Mouse (Mus musculus): ENCODE results near the gene Tril.
A peak's percentile ranks its signal among the peaks of the same experiment; 100 is the strongest.

Tril gene

DNA sequence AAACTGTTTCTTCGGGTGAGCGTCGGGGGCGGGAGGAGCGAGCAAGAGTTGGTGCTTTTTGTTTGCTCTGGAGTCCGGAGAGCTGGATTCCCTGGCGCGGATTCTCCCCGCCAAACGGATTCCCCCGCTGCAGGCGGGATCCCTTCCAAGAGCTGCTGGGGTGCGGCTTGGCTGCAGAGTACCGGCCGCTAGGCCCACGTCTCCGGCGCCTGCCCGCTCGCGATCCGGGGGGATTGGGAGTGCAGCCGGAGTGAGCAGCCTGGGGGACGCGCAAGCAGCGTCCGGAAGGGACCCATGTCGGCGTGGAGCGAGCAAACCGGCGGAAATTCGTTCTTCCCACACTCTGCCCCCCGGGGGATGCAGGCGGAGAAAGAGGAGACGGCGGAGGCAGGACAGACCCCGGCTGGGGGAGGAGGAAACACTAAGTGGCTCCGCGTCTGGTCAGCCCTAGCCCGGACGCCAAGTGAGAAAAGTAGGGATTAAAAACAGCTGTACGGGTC lies at the start of gene Tril:
Tril (minus strand) TSS at position 345 of the 500 bp plus-strand sequence.
- DNase-seq (ENCODE audit: low spot score in 2 of 2): peak; percentile 27 to 42

DNA sequence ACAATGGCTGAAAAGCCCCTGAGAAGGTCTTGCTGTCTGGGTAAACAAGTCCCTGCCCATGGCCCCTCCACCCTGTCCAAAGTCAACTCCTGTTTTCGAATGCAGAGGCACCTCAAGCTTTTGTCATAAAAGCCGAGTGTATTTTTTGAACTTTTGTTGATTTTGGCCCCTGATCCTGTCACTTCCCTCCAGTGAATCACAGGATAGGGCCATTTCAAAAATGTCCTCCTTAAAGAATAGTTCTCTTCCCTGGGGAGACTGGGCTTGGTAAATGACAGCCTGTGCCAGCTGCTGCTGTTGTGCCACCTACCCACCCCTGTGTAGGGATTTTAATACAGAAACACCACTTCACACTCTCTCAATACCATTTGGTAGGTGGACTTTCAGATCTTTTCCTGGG lies 42.4 kb upstream of the Tril start:
- no peak for DNase-seq (ENCODE audit: low spot score in 2 of 2)

DNA sequence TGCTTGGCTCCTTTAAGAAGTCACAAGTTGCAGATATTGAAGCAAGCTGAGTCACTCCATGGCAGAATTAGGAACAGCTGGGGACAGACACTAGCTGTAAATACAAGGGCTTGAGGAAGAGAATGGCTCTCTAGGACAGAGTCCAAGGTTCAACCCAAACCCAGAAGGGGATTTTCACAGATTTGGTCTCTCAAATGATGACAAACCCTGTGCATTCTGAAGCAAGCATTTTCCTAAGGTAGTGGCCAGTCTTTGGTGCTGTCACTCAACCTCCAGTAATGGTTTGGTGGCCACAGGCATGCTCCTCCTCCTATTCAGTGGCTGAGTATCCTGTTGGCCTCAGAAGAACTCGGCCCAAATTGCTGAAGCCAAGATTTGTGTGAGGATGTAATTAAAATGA lies 38.5 kb upstream of the Tril start:
- no peak for DNase-seq (ENCODE audit: low spot score in 2 of 2)

DNA sequence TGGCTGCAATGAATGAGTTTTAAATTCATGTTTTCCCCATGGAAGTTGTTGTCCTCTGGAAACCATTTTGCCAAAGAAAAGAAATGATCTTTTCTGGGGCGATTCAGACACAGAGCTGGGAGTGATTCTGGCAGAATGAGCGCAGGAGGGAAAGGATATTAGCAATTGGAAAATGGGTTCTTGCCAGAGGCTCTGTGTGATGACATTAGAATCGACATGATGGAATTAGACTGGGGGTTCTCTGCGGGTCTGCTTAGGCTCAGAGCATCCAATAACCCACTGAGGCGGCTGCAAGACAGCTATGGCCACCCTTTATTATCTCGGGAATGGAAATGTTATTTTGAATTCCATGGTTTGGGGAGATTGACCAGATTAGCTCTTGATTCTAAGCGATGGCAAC lies 37.2 kb upstream of the Tril start:
- DNase-seq (ENCODE audit: low spot score in 2 of 2): no peak

DNA sequence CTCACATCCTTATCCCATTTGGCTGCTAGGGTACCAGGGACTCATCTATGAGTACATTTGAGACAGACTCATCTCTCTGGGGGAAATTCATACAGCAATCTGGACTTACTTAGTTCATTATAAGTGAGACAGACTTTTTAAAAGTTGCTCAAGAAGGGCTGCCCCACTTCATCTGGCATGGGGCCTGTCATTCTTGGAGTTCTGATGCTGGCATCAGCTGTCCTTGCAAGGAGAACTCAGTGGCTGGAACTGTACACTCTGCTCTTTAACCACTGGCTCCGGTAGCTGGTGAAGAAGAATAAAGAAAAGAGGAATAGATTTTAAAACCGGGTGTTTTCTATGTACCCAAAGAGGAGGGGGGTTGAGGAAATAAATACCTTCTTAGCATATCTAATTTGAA lies 36.1 kb upstream of the Tril start:
- DNase-seq (ENCODE audit: low spot score in 2 of 2): no peak

DNA sequence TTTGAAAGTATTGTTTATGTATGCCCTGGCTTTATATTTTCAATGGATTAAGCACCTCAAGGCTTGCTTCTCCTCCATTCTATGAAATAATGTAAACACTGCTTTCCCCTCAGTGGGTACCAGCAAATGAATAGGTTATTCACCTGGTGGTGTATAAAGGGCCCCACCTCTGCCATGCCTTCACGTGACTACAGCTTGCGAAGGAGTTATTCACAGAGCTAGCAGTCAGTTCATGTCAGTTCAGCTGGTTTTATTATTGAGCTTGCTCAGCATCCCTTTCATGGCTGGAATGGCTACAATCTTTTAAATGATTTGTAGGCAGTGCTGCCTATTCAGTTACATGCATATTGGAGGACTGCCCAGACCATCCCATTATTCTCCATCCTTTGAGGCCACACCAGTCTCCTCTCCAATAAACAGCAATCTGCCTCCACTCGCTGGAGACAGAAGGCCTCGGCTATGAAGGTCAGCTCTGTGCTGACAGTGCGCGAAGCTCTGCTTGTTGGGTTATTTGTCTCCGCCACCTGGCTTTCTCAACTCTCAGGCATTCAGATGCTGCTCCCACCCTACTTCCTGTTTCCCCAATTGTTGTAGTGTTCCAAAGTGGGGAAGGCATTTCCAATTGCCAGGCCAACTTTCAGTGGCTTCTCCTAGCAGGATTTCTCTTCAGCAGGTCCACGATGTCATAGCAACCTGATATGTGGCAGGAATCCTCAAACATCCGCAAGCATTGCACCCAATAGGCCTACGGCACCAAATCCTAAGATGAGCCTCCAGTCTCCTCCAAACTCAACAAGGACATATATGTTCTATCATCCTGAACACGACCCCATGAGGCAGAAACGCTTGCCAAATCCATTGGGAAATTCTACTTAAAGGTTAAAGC lies 34.6 kb upstream of the Tril start:
- DNase-seq (ENCODE audit: low spot score in 2 of 2): no peak

DNA sequence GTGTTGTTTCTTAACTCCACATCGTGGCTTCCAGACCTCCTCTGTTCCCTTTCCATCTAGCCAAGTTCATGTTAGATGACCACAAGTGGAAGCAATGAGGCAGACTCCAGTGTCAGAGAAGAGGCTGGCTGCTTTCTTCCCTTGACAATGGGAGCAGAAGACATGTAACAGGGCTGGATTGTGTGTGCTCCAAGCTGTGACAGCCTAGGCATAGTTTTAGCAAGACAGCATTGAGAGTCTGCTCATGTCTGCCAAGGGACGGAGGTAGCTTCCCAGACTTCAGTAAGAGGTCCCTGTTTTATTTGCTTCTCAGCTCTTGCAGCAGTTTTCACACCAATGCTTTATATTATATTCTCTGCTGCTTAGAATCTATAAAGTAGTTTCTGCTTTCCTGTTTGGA lies 33.6 kb upstream of the Tril start:
- DNase-seq (ENCODE audit: low spot score in 2 of 2): no peak

DNA sequence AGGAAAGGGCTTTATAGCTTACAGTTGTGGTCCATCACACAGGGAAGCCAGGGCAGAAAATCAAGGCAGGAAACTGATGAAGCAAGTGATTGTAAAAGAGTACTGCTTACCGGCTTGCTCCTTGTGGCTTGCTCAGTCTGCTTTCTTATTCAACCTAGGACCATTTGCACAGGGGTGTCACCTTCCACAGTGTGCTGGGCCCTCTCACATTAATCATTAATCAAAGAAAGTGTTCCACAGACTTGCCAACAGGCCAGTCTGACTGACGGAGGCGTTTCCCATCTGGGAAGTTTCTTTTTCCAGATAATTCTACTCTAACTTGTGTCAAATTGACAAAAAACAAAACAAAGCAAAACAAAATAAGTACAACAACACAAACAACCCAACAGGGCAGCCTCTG lies 32.9 kb upstream of the Tril start:
- no peak for DNase-seq (ENCODE audit: low spot score in 2 of 2)

DNA sequence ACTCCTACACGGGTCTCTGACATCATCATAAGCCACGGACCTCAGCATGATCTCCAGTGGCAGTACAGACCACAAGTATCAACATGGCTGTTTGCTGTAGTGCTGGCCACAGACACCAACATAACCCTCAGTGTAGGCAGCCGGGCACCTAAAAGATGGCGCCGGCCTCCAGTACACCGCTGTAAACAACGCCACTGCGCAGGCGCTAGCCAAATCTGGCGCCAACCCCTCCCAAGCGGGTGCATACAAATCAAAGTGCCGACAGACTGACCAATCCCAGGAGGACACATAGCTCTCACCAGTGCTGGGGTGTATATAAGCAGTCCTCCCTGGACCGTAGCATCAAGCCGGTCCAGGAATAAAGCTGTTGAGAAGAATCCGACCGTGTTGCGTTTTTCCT lies 24.0 kb upstream of the Tril start:
- DNase-seq (ENCODE audit: low spot score in 2 of 2): no peak

DNA sequence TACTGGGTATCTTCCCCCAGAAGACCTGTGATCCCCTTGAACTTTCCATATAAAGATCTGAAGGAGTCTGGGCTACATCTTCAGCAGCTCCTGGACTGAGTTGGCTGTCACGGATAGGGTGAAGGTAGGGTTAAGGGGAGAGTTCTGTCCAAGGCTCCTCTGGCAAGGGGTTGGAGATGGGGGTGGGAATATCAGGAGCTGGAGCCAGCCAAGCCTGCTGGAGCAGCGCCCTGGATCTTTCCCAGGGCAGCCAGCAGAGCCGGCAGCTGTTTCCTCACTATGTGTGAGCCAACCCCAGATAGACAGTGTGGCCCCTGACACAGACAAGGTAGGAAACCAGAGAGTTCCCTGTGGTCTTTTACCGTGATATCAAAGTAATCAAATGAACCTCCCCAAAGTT lies 4.6 kb upstream of the Tril start:
- no peak for DNase-seq (ENCODE audit: low spot score in 2 of 2)

DNA sequence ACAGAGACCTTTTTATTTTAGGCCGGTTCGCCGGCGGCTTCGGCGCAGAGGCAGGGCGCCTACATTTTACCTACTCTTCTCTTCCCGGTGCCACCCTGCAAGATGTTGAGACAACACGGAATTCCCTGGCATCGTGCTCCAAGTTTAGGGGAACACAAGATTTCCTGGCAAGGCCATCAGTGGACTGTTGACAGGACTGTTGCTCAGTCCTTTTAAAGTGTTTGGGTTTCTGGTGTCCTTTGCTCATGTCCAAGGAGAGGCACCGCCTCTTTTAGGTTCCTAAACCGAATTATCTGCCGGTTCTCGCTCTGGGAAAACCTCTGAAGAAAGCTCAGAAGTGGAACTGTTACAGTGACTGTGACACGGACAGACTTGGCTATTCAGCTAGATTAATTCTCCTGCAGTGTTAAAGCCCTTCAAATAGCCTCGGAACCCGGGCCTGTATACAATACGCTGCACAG lies 441 bp upstream of the Tril start:
- DNase-seq (ENCODE audit: low spot score in 2 of 2): no peak

DNA sequence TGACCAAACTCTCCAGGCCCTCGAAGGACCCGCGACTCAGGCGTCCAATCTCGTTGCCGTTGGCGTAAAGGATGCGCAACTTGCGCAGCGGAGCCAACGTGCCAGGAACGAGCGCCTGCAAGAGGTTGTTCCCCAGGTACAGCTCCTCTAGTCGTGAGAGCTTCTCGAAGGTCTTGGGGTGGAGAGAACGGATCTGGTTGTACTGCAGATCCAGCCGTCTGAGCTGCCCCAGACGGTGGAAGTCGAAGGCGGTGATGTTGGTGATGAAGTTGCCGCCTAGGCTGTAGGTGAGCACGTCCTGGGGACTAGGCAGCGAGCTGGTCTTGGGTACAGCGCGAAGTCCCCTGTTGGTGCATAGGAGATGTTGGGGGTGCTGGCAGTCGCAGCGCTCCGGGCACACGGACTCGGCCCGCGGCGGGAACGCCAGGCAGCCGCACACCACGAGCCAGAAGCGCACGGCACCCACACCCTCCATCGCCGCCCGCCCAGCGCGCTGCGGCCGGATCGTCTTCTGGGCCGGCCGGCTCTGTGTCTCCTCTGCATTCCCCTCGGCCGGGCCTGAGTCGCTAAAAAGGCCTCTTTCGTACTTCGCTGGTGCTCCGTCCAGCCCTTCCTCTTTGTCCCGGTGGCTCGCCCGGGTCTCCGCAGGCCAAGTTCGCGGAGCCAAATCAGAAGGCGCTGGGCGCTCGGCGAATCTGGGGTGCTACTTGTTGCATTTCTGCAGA lies 707 bp downstream of the Tril start:
- DNase-seq (ENCODE audit: low spot score in 2 of 2): no peak

DNA sequence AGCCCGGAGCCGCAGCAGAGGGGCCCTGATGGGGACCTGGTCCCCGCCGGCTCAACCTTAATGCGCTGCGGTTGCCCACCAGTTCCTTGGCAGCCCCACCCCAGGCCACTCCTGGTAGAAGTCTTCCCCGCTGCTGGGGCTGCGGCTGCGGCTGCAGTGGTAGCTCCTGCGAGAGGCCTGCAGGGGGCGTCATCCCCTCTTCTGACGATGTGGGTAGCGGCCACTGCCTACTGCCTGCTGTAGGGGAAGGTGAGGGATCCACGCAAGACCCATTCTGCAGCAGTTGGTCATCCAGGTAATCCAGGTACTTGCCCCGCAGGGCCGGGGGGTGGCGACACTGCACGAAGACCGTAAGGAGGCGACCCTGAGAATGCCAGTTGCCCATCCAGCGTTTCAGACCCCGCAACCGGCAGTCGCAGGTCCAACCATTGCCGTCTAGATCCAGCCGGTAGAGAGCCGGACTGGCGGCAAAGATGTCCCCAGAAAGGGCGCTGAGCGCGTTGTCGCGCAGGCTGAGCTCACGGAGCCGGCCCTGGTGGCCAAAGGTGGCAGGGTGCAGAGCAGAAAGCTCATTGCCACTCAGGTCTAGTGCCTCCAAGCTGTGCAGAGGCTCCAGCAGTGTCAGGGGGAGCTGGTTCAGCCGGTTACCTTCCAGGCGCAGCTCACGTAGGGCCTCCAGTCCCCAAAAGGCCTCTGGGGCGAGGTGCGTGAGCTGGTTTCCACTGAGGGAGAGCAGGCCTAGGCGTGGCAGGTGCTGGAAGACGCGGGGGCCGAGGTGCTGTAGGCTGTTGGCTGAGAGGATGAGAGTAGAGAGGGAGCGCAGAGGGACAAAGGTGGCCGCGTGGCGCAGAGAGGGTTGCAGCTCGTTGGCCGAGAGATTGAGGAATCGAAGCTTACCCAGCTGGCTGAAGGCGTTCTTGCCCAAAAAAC lies 1.6 kb downstream of the Tril start:
- DNase-seq (ENCODE audit: low spot score in 2 of 2): peak; percentile 14 to 16

DNA sequence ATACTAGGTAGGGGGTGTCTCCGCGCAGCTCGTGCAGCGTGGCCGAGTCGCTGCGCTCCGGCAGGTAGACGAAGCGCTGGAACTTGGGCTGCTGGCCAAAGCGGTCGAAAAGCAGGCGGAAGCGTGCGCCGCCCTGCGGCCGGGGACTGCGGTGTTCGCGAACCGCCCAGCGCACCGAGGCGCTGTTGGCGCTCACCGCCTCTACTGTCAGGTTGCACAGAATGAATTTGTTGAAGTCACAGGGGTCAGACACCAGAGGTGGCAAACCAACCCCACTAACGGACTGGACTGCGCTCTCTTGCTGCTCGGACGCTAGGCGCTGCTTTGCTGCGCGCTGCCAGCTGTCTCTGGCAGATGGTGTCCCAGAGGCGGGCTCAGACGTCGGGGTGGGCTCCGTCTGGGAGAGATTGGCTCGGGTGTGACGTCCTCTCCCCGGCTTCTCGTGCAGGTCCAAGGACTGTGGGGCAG lies 2.3 kb downstream of the Tril start:
- peak; percentile 36 to 55 for DNase-seq (ENCODE audit: low spot score in 2 of 2)

DNA sequence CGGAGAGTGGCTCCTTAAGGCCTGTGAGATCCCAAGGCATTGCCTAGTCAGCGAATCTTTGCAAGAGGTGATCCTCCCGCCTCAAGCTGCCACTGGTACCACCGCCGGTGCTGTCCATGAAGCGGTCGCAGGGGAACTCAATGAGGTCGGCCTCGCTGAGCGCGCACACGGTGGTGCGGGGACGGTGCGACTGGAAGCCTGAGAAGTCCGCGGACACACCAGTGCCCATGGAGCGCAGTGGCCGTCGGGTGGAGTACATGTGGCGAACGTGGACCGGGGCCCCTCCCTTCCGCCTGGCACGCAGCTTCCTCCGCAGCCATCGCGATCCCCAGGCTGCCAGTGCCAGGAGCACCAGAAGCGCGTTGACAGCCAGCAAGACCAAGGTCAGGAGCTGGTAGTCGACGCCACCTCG lies 2.9 kb downstream of the Tril start:
- no peak for DNase-seq (ENCODE audit: low spot score in 2 of 2)

DNA sequence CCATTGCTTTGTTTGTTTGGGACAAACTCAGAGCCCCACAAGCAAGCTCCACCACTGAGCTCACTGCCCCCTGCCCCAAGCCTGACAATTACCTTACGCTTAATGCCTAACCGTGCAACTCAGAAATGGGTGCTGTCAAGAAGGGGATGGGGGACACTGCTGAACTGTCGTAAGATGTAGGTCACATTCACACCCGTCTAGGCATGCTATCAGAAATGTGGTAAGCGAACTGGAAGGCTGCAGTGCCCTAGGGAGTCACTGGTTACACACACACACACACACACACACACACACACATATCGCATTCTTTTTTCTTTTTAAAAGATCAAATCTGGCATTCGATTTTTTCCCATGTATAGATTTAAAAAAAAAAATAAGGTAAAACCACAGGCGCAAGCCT lies 4.0 kb downstream of the Tril start:
- no peak for DNase-seq (ENCODE audit: low spot score in 2 of 2)

DNA sequence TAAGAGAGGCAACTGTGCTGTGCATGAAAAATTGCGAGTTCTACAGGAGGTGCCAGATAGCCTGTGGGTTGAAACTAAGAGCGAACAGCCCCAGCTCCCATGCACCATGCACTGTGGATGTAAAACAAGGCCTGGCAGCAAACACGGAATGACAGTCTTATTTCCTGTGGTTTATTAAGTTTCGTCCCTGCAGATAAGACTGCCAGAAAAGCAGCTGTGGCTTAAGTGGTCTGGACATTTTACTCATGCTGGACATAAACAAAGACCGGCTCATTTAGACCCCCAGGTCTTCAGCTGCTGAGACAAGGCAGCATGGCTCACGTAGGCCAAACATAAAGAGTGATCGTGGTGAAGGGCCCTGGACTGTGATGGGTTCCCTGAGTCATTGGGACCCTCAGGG lies 4.9 kb downstream of the Tril start:
- no peak for DNase-seq (ENCODE audit: low spot score in 2 of 2)

DNA sequence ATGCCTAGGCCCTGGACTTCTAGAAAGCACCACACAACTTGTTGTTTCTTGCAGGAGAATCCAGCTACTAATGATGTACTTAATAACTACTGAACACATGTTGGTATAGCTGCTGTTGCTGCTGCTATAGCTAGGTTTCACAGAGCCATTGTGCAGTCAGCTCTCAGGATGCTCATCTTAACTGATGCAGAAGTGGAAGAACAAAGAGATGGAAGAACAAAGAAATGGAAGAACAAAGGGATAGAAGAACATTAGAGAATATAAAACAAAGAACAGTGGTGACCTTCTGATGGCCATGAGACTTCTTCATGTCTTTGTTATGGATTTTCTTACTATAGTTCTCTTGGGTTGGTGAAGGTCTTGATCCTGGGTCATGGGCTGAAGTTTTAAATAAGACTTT lies 6.4 kb downstream of the Tril start:
- DNase-seq (ENCODE audit: low spot score in 2 of 2): no peak

DNA sequence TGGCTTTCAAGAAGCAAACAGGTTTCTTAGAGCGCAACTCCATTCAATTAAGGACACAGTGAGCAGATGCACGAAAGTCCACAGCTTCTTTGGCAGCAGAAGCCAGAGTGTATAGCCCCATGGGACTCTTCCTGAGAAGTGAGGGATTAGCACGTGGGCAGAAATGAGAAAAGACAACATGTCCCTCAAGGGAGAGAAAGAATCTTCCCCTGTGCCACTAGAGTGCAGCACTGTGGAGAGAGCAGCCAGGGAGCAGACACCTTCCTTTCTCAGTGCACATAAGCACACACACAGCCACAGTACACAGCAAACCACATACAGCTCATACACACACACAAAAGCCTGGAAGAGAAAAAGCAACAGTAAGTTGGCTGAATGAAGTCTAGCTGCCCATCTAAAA lies 8.4 kb downstream of the Tril start:
- DNase-seq (ENCODE audit: low spot score in 2 of 2): no peak

DNA sequence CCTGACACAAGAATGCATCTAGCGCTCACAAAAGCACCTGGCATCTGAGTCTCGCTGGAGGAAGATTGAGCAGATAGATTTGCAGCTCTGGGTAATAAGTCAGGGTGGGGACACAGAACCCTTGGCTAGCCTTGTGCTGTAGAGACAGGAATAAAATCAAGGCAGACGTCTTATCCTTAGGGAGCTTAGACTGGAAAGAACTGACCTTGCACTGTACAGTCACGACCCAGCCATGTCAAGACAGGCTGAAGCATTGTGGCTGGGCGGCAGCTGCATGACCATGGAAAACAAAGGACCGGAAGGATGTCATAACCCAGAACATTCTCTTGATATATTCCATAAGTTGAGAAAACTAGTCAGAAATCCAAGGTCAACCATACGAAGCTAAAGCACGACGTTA lies 11.8 kb downstream of the Tril start:
- DNase-seq (ENCODE audit: low spot score in 2 of 2): no peak

DNA sequence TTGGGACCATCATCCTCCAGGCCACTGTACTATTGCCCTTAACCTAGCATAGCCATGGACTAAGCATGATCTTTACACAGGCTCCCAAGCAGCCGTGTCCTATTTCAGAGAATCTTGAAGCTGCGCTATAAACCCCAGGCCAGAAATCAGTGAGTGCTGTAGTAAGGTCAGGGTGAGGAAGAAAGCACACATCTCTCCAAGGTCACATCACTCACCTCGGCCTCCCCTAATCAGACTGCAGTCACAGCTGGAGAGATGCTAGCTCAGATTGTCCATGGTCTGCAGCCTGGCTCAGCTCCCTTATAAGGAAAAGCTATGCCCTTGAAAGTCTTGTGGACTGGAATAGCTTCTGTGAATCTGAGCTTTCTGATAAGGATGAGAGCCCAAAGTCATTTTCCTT lies 13.4 kb downstream of the Tril start:
- no peak for DNase-seq (ENCODE audit: low spot score in 2 of 2)

DNA sequence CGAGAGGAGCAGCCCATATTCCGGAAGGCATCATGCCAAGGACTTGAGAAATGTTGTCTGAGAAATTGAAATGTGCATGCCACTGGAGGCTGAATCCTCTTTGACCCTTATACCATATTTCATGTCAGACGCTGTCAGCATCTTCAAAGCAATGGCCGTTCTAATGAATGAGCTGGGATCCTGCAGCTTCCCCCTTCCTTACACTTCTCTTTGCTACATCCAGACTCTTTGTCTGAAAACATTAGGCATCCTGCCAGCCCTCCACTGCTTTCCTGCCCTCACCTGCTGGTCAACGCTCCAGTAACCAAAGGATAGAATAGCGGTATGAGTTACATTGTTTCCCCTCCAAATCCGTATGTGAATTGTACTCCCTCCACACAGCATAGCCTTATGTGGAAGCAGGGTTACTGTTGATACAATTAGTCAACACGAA lies 14.0 kb downstream of the Tril start:
- no peak for DNase-seq (ENCODE audit: low spot score in 2 of 2)

All from frontal cortex, postnatal 25 days (tissue).